Mouse (Mus musculus) neural tube, postnatal 0 days (tissue): ENCODE results near the gene Pald1. TPM values are rescaled to one million over a fixed set of nuclear protein-coding genes. Genes with fewer than 3 reads are reported as not detected.

ENCODE experiments used
- polyA plus RNA-seq: library from polyadenylated mRNA; unstranded; fragments of >200 nt; fragmentation: Nextera tagmentation; extraction: Ambion mirVana; gene quantifications from 2 replicates; pipeline ENCODE4 v1.2.1, GENCODE M21; 2015

The Pald1 gene
- polyA plus RNA-seq, result 16.3 and 19.1 TPM in 2 replicates

DNA sequence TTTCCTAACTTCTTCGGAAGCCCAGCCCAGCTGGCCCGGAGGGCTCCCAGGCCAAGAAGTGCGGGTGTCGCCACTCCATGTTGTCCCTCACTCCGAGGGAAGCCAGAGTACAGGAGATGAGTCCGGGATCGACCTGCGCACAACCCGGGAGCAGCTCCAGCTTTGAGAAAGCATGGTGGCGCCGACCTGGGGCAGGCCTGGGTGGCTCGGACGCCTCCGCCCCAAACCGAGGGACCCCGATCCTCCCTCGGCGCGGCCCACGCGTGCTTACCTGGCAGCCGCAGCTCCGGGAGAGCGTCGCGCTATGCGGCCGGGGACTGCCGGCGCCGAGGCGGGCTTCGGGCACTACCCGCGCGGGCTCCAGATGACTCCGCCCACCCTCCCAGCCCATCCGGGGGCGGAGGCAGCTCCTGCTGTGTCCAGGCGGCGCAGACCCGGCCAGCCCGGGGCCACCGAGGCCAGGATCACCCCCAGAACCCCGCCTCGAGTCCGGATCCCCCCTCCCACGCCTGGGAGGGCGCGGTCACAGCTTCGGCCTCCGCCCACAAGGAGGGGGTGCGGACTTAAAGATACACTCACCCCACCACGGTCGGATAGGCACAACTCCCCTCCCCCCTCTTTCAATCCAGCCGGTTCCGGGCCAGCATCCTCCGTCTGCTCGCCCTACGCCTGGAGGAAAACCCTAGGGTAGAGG is at the start of gene Pald1:
Pald1 (minus strand) TSS at position 510 of the 694 bp plus-strand sequence.

DNA sequence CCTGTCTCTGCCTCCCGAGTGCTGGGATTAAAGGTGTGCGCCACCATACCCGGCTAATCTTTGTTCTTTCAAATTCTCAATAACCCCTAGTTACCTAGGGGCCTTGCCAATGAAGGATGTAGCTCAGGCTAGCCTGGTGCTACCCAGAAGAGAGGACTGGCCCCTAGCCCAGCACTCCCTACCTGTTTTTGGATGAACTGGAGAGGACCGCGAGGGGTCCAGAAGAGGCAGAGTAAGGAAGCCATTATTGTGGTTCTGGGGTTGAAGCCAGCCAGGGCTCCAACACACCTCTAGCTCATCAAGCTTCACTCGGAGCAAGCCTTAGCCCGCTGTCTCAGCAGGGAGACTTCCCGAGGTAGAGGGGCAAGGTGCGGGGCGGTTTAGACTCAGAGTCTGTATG is 34.3 kb upstream of the Pald1 start, which contains the start of gene Nodal:
Nodal (plus strand) TSS at position 301 of the 400 bp plus-strand sequence.

DNA sequence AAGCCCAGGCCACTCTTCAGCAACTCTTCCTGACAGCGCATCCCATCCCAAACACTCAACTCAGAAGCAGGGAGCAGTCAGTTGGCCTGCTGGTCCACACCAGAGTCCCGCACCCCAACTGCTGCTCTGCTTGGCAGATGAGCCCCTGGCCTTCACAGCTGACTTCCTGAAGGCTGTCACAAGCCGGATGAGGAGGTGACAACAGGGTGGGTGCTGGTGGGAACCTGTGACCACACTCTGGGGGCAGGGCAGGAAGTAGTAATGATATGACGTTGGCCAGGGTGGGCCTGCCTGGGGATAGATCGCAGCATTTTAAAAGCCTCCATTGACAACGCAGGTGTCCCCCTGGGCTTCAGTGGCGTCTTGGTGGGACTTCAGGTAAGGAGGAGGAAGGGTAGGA is 85.9 kb downstream of the Pald1 start, which contains the start of gene Prf1:
Prf1 (plus strand) TSS at position 357 of the 400 bp plus-strand sequence.

DNA sequence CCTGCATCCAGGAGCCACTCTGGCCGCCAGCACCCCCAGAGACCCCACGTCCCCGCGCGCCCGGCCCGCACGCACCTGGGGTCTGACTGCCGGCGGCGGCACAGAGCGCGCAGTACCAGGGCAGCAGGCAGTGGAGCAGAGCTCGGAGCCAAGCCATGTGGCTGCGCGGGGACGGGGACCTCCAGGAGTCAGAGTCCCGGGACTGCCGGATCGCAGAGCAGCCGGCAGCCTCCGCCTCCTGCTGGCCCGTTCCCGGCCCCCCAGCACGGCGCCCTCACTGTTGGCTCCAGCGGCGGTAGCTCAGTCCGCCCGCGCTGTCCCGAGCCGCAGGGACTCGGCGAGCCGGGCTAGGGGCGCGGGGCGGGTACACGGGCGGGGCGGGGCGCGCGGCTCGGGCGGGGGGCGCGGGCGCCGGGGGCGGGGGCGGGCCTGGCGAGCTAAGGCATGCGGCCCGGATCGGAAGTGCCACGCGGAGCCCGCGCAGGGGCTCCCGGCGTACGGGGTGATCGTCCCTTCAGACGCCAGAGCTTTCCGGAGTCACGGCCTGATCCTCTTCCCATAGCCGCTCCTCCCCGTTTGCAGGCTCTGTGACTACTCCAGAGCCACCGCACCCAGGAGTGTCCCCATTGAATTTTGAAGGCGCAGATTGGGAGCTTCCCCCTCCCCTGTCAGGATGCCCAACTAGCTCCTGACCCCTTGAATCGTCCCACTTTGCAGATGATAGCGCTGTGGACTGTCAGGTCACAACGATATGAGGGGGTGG is 110.1 kb downstream of the Pald1 start, which contains the start of gene Adamts14:
Adamts14 (minus strand) TSS at position 358 of the 763 bp plus-strand sequence.

Other genes with a start within 250 kb of the Pald1 start
- 28.0 and 28.9 TPM in 2 replicates for gene Sgpl1, start 235.8 kb downstream of the Pald1 start, polyA plus RNA-seq
- 0.25 and 0.48 TPM in 2 replicates for gene Tbata, start 211.6 kb downstream of the Pald1 start, polyA plus RNA-seq
- 0.32 and 0.36 TPM in 2 replicates for gene Adamts14, start 110.1 kb downstream of the Pald1 start, polyA plus RNA-seq
- gene Prf1, start 85.7 kb downstream of the Pald1 start, polyA plus RNA-seq, result 0.12 TPM in 1 of 2 replicates, not detected in the other
- gene Nodal, start 34.4 kb upstream of the Pald1 start, polyA plus RNA-seq, result 0.26 and 0.42 TPM in 2 replicates
- gene Eif4ebp2, start 69.1 kb upstream of the Pald1 start, polyA plus RNA-seq, result 43.4 and 43.7 TPM in 2 replicates
- gene Lrrc20, start 92.3 kb upstream of the Pald1 start, polyA plus RNA-seq, result 7.7 and 8.7 TPM in 2 replicates
- gene Npffr1, start 212.0 kb upstream of the Pald1 start, polyA plus RNA-seq, result 1.6 and 2.6 TPM in 2 replicates